Mouse (Mus musculus) intestine, embryonic 14.5 days (tissue): Measurements from ENCODE around the gene Lama2. TPM values are rescaled to one million over a fixed set of nuclear protein-coding genes. Genes with fewer than 3 reads are reported as not detected.

Experiments
- ATAC-seq: fragments of 200-750 bp; cut with Nextera tagmentation; replicated peaks from 2 replicates; pipeline ENCODE4 v1.8.0; 2017; ENCODE audit warnings: low read depth, moderate number of reproducible peaks, moderate TSS enrichment, moderate library complexity; ENCODE audit not compliant: low FRiP score, low TSS enrichment
- DNase-seq: peaks from one replicate; pipeline ENCODE4 v3.0.0-alpha.2; 2018; ENCODE audit warnings: low spot score
- H3K27ac ChIP-seq: fragments of 300-500 bp; sonication (generic); 2 replicates; pipeline ENCODE4 v1.5.1; 2014; ENCODE audit warnings: low read depth, mild to moderate bottlenecking, control low read depth
- H3K27me3 ChIP-seq: fragments of 300-500 bp; sonication (generic); replicated peaks from 2 replicates; pipeline ENCODE4 v1.6.1; 2014; ENCODE audit warnings: low read length, control low read depth; ENCODE audit not compliant: control insufficient read depth, insufficient read depth
- H3K36me3 ChIP-seq: fragments of 300-500 bp; sonication (generic); 2 replicates; pipeline ENCODE4 v1.6.1; 2014; ENCODE audit warnings: low read length, control low read depth; ENCODE audit not compliant: control insufficient read depth, insufficient read depth
- H3K4me1 ChIP-seq: fragments of 300-500 bp; sonication (generic); replicated peaks from 2 replicates; pipeline ENCODE4 v1.6.1; 2014; ENCODE audit warnings: low read length, control low read depth, mixed read lengths; ENCODE audit not compliant: control insufficient read depth, insufficient read depth
- H3K4me2 ChIP-seq: fragments of 300-500 bp; sonication (generic); 2 replicates; pipeline ENCODE4 v1.6.1; 2014; ENCODE audit warnings: low read length
- H3K4me3 ChIP-seq: fragments of 300-500 bp; sonication (generic); 2 replicates; pipeline ENCODE4 v1.5.1; 2014; ENCODE audit warnings: low read depth, low read length, control low read depth, mixed read lengths
- H3K9ac ChIP-seq: fragments of 300-500 bp; sonication (generic); 2 replicates; pipeline ENCODE4 v1.6.1; 2014; ENCODE audit warnings: mild to moderate bottlenecking, low read length
- H3K9me3 ChIP-seq: fragments of 300-500 bp; sonication (generic); 2 replicates; pipeline ENCODE4 v1.6.1; 2016; ENCODE audit warnings: low read length, control low read depth; ENCODE audit not compliant: control insufficient read depth
- WGBS: fragments of 180-500 bp; shearing (Covaris S2); extraction: QIAGEN DNeasy Blood & Tissue Kit; methylation state at CpG from one replicate; pipeline ENCODE4 v1.1.7; 2014; 5-methylcytosine and 5-hydroxymethylcytosine counted together
- polyA plus RNA-seq: library from polyadenylated mRNA; unstranded; fragments of >200 nt; fragmentation: Nextera tagmentation; extraction: Ambion mirVana; gene quantifications from 2 replicates; pipeline ENCODE4 v1.2.1, GENCODE M21; 2014

Gene Lama2
- polyA plus RNA-seq, 1 experiment from 2014 or later: 9.8 TPM

GRCm38 (mm10) chr10:27475540-27475939, 144.0 kb downstream of the Lama2 start:
- Histone ChIP-seq H3K4me1 (no peaks in the 10 kb centered on the region), H3K27me3 (no peaks in the 10 kb centered on the region), H3K4me3 (no peak overlapping the region), H3K27ac (no peak overlapping the region), H3K36me3 (no peaks in the 10 kb centered on the region), H3K9ac (no peak overlapping the region), H3K9me3 (no peaks in the 10 kb centered on the region), H3K4me2 (no peak overlapping the region)
- 48% methylated on average over 3 of the region's 3 CpGs for WGBS
- DNase-seq: no peak
- ATAC-seq: no peak

GRCm38 (mm10) chr10:27468274-27468673, 151.3 kb downstream of the Lama2 start:
- Histone ChIP-seq H3K4me3 (no peak overlapping the region), H3K9ac (no peak overlapping the region), H3K9me3 (no peaks in the 10 kb centered on the region), H3K27ac (no peak overlapping the region), H3K36me3 (no peaks in the 10 kb centered on the region), H3K4me2 (no peak overlapping the region), H3K4me1 (no peaks in the 10 kb centered on the region), H3K27me3 (no peaks in the 10 kb centered on the region)
- ATAC-seq: no peak
- WGBS: 86% methylated on average over 1 of the region's 1 CpGs
- DNase-seq: no peak

DNA sequence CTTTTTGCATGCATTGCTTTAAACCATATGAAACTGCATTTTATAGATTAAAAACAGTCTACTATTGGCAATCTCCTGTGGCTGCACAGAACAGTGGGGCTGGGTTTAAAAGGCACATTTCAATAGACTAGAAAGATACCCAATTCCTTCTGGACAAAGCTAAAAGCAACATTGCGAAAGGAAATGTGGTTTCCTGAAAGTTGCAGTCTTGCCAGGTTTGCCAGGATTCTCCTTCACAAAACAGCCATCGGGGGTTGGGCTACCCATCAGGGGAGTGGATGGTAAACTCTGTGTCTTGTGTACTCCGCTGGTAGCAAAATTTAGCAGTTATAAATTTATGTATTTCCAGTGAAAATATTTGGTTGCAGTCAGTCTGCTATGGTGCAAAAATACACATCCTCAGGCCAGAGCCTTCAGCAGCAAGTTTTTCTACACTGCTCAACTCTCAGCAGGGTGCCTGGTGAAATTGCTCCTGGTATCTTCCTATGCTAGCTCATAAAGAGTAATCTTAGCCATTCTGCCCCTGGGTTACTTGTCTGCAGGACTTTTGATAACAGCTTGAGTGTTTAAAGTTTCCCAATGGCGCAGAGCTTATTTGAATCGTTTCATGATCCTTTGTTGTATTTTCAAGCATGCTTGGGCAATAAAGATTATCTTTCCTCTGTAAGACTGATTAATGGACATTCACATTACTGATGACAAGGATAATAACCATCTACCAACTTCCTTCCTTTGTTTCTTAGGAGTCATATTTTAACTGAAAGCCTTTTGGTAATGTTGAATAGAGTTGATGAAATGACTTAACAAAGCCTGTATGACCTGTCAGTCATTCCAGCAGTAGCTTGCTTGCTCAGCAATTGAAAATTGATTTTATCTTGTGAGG, 205.7 kb downstream of the Lama2 start:
- H3K9ac ChIP-seq: no peak overlapping the region
- DNase-seq (no peak), ATAC-seq (no peak)
- no peak overlapping the region for H3K4me3 ChIP-seq
- no peaks in the 10 kb centered on the region for H3K4me1 ChIP-seq
- no peak overlapping the region for H3K4me2 ChIP-seq
- no peaks in the 10 kb centered on the region for H3K36me3 ChIP-seq
- WGBS: 67% methylated on average over 5 of the region's 5 CpGs
- H3K9me3 ChIP-seq: no peaks in the 10 kb centered on the region
- H3K27ac ChIP-seq: no peak overlapping the region
- no peaks in the 10 kb centered on the region for H3K27me3 ChIP-seq

DNA sequence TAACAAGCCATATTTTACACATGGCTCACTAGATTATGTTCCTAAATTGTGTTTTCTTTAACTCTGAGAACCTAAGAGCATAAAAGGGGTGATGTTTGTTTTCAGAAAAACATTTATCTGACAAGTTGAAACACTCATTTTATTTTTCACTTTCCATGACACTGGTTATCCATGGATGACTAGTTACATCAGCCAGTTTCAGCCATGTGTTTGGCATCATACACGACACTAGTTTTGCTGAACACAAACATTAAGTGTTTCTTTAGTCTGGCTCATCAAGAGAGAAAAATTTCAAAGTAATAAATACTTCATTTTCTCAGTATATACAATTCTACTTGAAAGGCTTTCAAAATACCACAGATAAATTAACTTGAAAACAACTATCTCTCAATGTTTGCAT, 228.8 kb downstream of the Lama2 start:
- Histone ChIP-seq H3K4me3 (no peak overlapping the region), H3K4me2 (no peak overlapping the region), H3K4me1 (no peaks in the 10 kb centered on the region), H3K27ac (no peak overlapping the region), H3K9ac (no peak overlapping the region), H3K27me3 (no peaks in the 10 kb centered on the region), H3K9me3 (no peaks in the 10 kb centered on the region), H3K36me3 (no peaks in the 10 kb centered on the region)
- DNase-seq (no peak), ATAC-seq (no peak)
- 47% methylated on average over 1 of the region's 1 CpGs for WGBS

- Histone ChIP-seq H3K27ac (no peak overlapping the region), H3K36me3 (no peaks in the 10 kb centered on the region), H3K4me3 (no peak overlapping the region), H3K9ac (no peak overlapping the region), H3K4me1 (no peaks in the 10 kb centered on the region), H3K9me3 (no peaks in the 10 kb centered on the region), H3K4me2 (no peak overlapping the region), H3K27me3 (no peaks in the 10 kb centered on the region)
- DNase-seq: no peak
- no peak for ATAC-seq
- WGBS: 51% methylated on average over 1 of the region's 1 CpGs
These were observed 232.0 kb downstream of the Lama2 start for GRCm38 (mm10) chr10:27387531-27387930.

DNA sequence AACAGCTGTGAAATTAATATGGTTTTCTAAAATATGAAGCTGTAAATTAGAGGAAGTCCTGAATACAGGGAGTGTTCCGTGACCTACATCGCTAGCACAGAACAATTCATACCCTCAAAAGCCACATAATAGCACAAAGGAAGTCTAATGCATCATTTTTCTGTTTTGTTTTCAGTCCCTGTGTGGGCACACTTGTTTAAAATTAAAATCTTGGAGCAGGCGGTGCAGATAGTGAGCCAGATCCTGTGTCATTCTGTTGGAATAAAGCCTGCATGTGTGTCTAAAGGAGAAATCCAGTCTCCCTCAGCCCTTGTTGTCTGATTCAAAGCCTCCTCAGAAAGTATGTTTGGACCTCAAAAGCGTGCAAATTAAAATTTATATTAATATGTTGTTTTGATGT, 234.9 kb downstream of the Lama2 start:
- Histone ChIP-seq H3K27me3 (no peaks in the 10 kb centered on the region), H3K36me3 (no peaks in the 10 kb centered on the region), H3K4me1 (no peaks in the 10 kb centered on the region), H3K27ac (no peak overlapping the region), H3K4me3 (no peak overlapping the region), H3K9ac (no peak overlapping the region), H3K4me2 (no peak overlapping the region), H3K9me3 (no peaks in the 10 kb centered on the region)
- DNase-seq (no peak), ATAC-seq (no peak)
- WGBS: 79% methylated on average over 4 of the region's 4 CpGs

- Histone ChIP-seq H3K9ac (no peak overlapping the region), H3K9me3 (no peaks in the 10 kb centered on the region), H3K4me3 (no peak overlapping the region), H3K36me3 (no peaks in the 10 kb centered on the region), H3K27ac (no peak overlapping the region), H3K4me1 (no peaks in the 10 kb centered on the region), H3K27me3 (no peaks in the 10 kb centered on the region), H3K4me2 (no peak overlapping the region)
- 46% methylated on average over 2 of the region's 2 CpGs for WGBS
- no peak for DNase-seq
- ATAC-seq: no peak
These were observed 236.5 kb downstream of the Lama2 start for GRCm38 (mm10) chr10:27382887-27383609.

DNA sequence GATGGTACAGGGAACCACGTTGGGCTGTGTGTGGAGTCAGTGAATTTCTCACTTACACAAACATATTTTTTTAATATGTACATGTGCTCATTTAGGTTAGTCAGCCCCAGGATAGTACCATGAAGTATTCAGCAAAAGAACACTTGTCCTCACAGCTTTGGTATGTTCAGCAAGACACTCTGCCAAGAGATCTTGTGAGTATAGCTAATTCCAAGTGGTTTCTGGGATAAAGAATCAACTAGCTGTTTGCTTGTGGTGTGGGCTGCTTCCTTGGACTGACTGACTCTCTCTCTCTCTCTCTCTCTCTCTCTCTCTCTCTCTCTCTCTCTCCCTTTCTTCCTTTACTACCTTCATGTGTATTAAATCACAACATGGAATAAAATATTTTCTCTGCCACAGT, 241.3 kb downstream of the Lama2 start:
- Histone ChIP-seq H3K9me3 (no peaks in the 10 kb centered on the region), H3K4me3 (no peak overlapping the region), H3K4me1 (no peaks in the 10 kb centered on the region), H3K9ac (no peak overlapping the region), H3K27ac (no peak overlapping the region), H3K27me3 (no peaks in the 10 kb centered on the region), H3K4me2 (no peak overlapping the region), H3K36me3 (no peaks in the 10 kb centered on the region)
- WGBS: 45% methylated on average over 1 of the region's 1 CpGs
- no peak for ATAC-seq
- no peak for DNase-seq
